Mouse (Mus musculus): ENCODE measurements around the gene Zfp866. TPM values are rescaled to one million over a fixed set of nuclear protein-coding genes. Genes with fewer than 3 reads are reported as not detected.

The Zfp866 gene
- 32.3 TPM for total RNA-seq (2023)

GRCm38 (mm10) chr8:69790773-69791367, at the start of gene Zfp866, which contains the start of gene Atp13a1:
Gene Zfp866, minus strand, starts transcription at chr8:69791178.
Gene Atp13a1, plus strand, starts transcription at chr8:69791163.

GRCm38 (mm10) chr8:69832298-69832853, 41.4 kb upstream of the Zfp866 start, which contains the start of gene Pbx4:
Gene Pbx4, plus strand, starts transcription at chr8:69832491.

GRCm38 (mm10) chr8:69822386-69823191, 31.6 kb upstream of the Zfp866 start, which contains the start of gene Lpar2:
Gene Lpar2, plus strand, starts transcription at chr8:69822429.

GRCm38 (mm10) chr8:69808094-69808863, 17.3 kb upstream of the Zfp866 start, which contains the start of gene Gmip:
Gene Gmip, plus strand, starts transcription at chr8:69808679.

GRCm38 (mm10) chr8:69774503-69775148, 16.4 kb downstream of the Zfp866 start, which contains the start of gene Gm20422:
Gene Gm20422, minus strand, starts transcription at chr8:69774886.

GRCm38 (mm10) chr8:69749544-69750454, 41.2 kb downstream of the Zfp866 start, which contains the start of gene Zfp963:
Gene Zfp963, minus strand, starts transcription at chr8:69749970.

Other genes starting within 250 kb of the Zfp866 start
- gene Zfp868, start 165.6 kb downstream of the Zfp866 start, total RNA-seq (2023): 79.1 TPM
- 0.58 TPM for gene Zfp964, start 136.7 kb downstream of the Zfp866 start, total RNA-seq (2023)
- 81.4 TPM for gene Zfp869, start 80.5 kb downstream of the Zfp866 start, total RNA-seq (2023)
- gene Zfp963, start 41.2 kb downstream of the Zfp866 start, total RNA-seq (2023): 4.0 TPM
- gene Gm20422, start 16.3 kb downstream of the Zfp866 start, total RNA-seq (2023): 1.7 TPM
- gene Atp13a1, start within 50 bp of the Zfp866 start, total RNA-seq (2023): 66.7 TPM
- 220 TPM for gene Gmip, start 17.5 kb upstream of the Zfp866 start, total RNA-seq (2023)
- 2.7 TPM for gene Lpar2, start 31.3 kb upstream of the Zfp866 start, total RNA-seq (2023)
- gene Pbx4, start 41.3 kb upstream of the Zfp866 start, total RNA-seq (2023): 4.5 TPM
- not detected for gene Cilp2, start 96.5 kb upstream of the Zfp866 start, total RNA-seq (2023)
- 0.52 TPM for gene Tssk6, start 111.0 kb upstream of the Zfp866 start, total RNA-seq (2023)
- 54.0 TPM for gene Ndufa13, start 111.4 kb upstream of the Zfp866 start, total RNA-seq (2023)
- not detected for gene Yjefn3, start 111.5 kb upstream of the Zfp866 start, total RNA-seq (2023)
- 132 TPM for gene Gatad2a, start 205.2 kb upstream of the Zfp866 start, total RNA-seq (2023)

Measured in CD8-positive naive resting alpha-beta T cell, adult 57 days (primary cell).